Mouse (Mus musculus) heart, embryonic 10.5 days (tissue): ENCODE results near the gene H2-Ob. TPM values are rescaled to one million over a fixed set of nuclear protein-coding genes. Genes with fewer than 3 reads are reported as not detected.

Source experiments
- DNase-seq: peaks from one replicate; pipeline ENCODE4 v3.0.0-alpha.2; 2017; ENCODE audit warnings: low spot score
- H3K27ac ChIP-seq: fragments of 300-500 bp; sonication (generic); 2 replicates; pipeline ENCODE4 v1.5.1; 2016; ENCODE audit warnings: mild to moderate bottlenecking
- H3K27me3 ChIP-seq: fragments of 300-500 bp; sonication (generic); 2 replicates; pipeline ENCODE4 v1.6.1; 2016; ENCODE audit warnings: mild to moderate bottlenecking; ENCODE audit not compliant: poor library complexity, insufficient read depth, severe bottlenecking
- H3K36me3 ChIP-seq: fragments of 300-500 bp; sonication (generic); 2 replicates; pipeline ENCODE4 v1.6.1; 2016; ENCODE audit warnings: mild to moderate bottlenecking, moderate library complexity
- H3K4me1 ChIP-seq: fragments of 300-500 bp; sonication (generic); 2 replicates; pipeline ENCODE4 v1.6.1; 2016; ENCODE audit warnings: mild to moderate bottlenecking
- H3K4me3 ChIP-seq: fragments of 300-500 bp; sonication (generic); 2 replicates; pipeline ENCODE4 v1.5.1; 2016; ENCODE audit warnings: mild to moderate bottlenecking, moderate library complexity
- H3K9me3 ChIP-seq: fragments of 300-500 bp; sonication (generic); 2 replicates; pipeline ENCODE4 v1.6.1; 2016; ENCODE audit warnings: mild to moderate bottlenecking, moderate library complexity
- WGBS: fragments of 180-500 bp; shearing (Covaris S2); methylation state at CpG from one replicate; pipeline ENCODE4 v1.1.7; 2016; 5-methylcytosine and 5-hydroxymethylcytosine counted together
- polyA plus RNA-seq: library from polyadenylated mRNA; unstranded; fragments of >200 nt; fragmentation: Nextera tagmentation; extraction: Ambion mirVana; gene quantifications from 2 replicates; pipeline ENCODE4 v1.2.1, GENCODE M21; 2016

Gene H2-Ob
- polyA plus RNA-seq, 1 experiment from 2014 or later = not detected

- no peak overlapping the region for H3K27ac ChIP-seq
- no peak for DNase-seq
- WGBS = 62% methylated on average over 7 of the region's 7 CpGs
- H3K9me3 ChIP-seq = no peaks in the 10 kb centered on the region
- H3K27me3 ChIP-seq = peaks cover 92% of the 10 kb centered on the region
- no peaks in the 10 kb centered on the region for H3K36me3 ChIP-seq
- no peak overlapping the region for H3K4me3 ChIP-seq
- peaks cover 28% of the 10 kb centered on the region for H3K4me1 ChIP-seq
These were observed 37.1 kb upstream of the H2-Ob start for GRCm38 (mm10) chr17:34201506-34202055.

GRCm38 (mm10) chr17:34202760-34203442 is 35.8 kb upstream of the H2-Ob start:
- DNase-seq = no peak
- Histone ChIP-seq H3K36me3 (no peaks in the 10 kb centered on the region), H3K27me3 (peaks cover 88% of the 10 kb centered on the region), H3K4me1 (peaks cover 20% of the 10 kb centered on the region), H3K27ac (no peak overlapping the region), H3K9me3 (no peaks in the 10 kb centered on the region), H3K4me3 (no peak overlapping the region)
- WGBS = 78% methylated on average over 4 of the region's 4 CpGs

GRCm38 (mm10) chr17:34203444-34203843 is 35.3 kb upstream of the H2-Ob start, which contains the start of gene Tap2:
Gene Tap2 (plus strand): TSS chr17:34203527.
- DNase-seq = no peak
- Histone ChIP-seq H3K4me3 (peak within 1 kb of the TSS; percentile 85), H3K27ac (peak within 1 kb of the TSS; percentile 69; the same call in 1 of the 2 replicates), H3K27me3 (peaks cover 88% of the 10 kb centered on the region), H3K9me3 (no peaks in the 10 kb centered on the region), H3K36me3 (no peaks in the 10 kb centered on the region), H3K4me1 (peaks cover 15% of the 10 kb centered on the region)
- 65% methylated on average over 5 of the region's 5 CpGs for WGBS

DNA sequence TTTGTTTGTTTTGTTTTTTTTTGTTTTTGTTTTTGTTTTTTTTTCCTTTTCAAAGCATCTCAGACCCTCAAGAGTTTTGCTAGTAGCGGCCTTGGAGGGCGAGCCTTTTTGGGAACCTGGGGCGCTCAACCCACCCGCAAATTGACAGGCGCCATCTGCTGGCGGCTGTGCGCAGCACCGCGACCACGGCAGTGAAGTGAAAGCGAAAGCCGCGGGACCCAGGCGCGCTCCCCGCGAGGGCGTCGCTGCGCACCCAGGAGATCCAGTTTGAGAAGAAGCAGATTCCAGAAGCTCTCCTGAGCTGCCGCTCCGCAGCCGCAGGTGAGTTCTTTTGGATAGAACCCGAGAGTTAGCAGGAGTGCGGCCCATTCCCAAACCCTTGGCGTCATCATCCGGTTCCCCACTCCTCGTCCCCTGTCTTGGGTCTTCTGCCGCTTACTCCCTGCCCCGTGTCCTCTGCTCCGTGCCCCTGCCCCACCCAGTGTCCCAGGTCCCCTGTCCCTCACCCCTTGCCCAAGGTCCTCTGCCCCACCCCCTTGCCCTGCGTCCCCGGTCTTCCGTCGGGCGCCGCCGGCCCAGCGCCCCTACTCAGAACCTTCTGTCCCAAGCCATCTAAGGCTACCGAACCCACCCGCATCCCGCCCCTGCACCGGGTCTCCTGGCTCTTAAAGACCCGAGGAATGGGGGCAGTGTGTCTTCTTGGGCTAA is 34.2 kb upstream of the H2-Ob start:
- Histone ChIP-seq H3K27me3 (peaks cover 88% of the 10 kb centered on the region), H3K27ac (peak overlapping the region; percentile 69; the same call in 1 of the 2 replicates), H3K9me3 (no peaks in the 10 kb centered on the region), H3K36me3 (no peaks in the 10 kb centered on the region), H3K4me3 (peak overlapping the region; percentile 85), H3K4me1 (peaks cover 13% of the 10 kb centered on the region)
- 1% methylated on average over 44 of the region's 44 CpGs for WGBS
- peak; percentile 89 for DNase-seq

DNA sequence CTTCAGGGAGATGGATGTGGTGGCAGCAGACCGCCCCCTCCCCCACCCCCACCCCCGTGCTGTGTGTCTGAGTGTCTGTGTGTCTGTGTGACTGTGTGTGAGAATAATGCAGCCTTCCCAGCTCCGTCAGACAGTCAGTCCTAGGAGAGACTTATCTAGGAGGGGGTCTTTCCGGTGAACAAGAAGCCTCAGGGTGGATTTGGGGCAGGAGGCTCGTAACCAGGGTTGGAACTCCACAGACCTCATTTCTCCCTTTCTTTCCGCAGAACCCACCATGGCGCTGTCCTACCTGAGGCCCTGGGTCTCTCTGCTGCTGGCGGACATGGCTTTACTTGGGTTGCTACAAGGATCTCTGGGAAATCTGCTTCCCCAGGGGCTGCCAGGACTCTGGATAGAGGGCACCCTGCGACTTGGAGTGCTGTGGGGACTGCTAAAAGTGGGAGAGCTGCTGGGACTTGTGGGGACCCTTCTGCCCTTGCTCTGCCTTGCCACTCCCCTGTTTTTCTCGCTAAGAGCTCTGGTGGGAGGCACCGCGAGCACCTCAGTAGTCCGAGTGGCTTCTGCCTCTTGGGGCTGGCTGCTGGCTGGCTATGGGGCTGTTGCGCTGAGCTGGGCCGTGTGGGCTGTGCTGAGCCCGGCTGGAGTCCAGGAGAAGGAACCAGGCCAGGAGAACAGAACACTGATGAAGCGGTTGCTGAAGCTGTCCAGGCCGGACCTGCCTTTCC is 33.5 kb upstream of the H2-Ob start:
- DNase-seq = no peak
- Histone ChIP-seq H3K36me3 (no peaks in the 10 kb centered on the region), H3K4me1 (peaks cover 13% of the 10 kb centered on the region), H3K27ac (peak overlapping the region; percentile 69; the same call in 1 of the 2 replicates), H3K9me3 (no peaks in the 10 kb centered on the region), H3K4me3 (peak overlapping the region; percentile 85), H3K27me3 (peaks cover 86% of the 10 kb centered on the region)
- 9% methylated on average over 18 of the region's 18 CpGs for WGBS

DNA sequence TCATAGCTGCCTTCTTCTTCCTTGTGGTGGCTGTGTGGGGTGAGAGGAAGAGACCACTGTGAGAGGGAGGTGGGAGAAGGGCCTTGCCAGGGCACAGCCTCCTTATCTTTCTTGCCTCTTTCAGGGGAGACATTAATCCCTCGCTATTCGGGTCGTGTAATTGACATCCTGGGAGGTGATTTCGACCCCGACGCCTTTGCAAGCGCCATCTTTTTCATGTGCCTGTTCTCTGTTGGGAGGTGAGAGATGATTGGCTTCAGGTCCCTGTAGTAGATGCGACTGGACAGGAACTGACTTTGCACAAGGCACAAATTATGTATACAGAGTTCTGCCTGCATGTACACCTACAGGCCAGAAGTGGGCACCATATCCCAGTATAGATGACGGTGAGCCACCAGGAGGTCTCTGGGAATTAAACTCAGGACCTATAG is 32.9 kb upstream of the H2-Ob start:
- Histone ChIP-seq H3K4me3 (peak overlapping the region; percentile 85; the same call in 1 of the 2 replicates), H3K4me1 (peaks cover 13% of the 10 kb centered on the region), H3K27me3 (peaks cover 86% of the 10 kb centered on the region), H3K9me3 (no peaks in the 10 kb centered on the region), H3K36me3 (no peaks in the 10 kb centered on the region), H3K27ac (no peak overlapping the region)
- WGBS = 17% methylated on average over 9 of the region's 9 CpGs
- DNase-seq = no peak

GRCm38 (mm10) chr17:34206731-34207130 is 32.0 kb upstream of the H2-Ob start:
- H3K4me1 ChIP-seq = peaks cover 15% of the 10 kb centered on the region
- DNase-seq = no peak
- H3K27me3 ChIP-seq = peaks cover 86% of the 10 kb centered on the region
- no peaks in the 10 kb centered on the region for H3K9me3 ChIP-seq
- H3K27ac ChIP-seq = no peak overlapping the region
- 84% methylated on average over 5 of the region's 5 CpGs for WGBS
- H3K36me3 ChIP-seq = no peaks in the 10 kb centered on the region
- H3K4me3 ChIP-seq = no peak overlapping the region

DNA sequence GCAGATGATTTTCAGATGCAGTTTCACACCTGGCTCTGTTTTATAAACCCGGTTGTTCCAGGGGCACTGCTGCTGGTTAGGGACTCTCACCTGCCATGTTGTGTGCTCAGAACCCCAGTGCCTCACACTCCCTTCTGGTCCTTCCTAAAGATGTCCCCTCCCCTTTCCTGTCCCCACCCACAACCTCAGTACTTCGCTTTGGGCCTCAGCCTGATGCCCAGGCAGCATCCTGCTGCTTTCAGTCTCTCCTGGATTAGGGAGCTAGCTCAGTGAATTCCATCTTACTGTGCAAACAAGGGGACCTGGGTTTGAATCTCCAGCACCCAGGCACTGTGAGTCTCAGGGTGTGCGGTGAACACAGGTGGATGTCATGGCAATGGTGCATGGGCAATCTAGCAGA is 31.2 kb upstream of the H2-Ob start:
- no peaks in the 10 kb centered on the region for H3K9me3 ChIP-seq
- peaks cover 91% of the 10 kb centered on the region for H3K27me3 ChIP-seq
- no peak for DNase-seq
- H3K27ac ChIP-seq = no peak overlapping the region
- peaks cover 19% of the 10 kb centered on the region for H3K4me1 ChIP-seq
- H3K4me3 ChIP-seq = no peak overlapping the region
- H3K36me3 ChIP-seq = no peaks in the 10 kb centered on the region
- WGBS = 53% methylated on average over 3 of the region's 3 CpGs

DNA sequence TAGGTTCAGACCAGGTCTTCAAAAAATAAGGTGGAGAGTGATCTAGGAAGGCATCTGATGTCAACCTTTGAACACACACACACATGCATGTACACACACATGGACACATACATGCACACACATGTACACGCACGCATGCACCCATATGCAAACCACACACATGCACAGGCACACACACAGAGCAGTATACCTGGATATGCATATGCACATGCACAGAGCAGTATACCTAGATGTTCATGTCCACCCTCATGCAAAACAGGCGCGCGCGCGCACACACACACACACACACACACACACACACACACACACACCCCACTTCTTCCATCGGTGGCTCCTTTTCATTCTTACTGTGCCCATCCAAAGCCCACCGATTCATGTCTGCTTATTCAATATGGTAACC is 30.8 kb upstream of the H2-Ob start:
- H3K36me3 ChIP-seq = no peaks in the 10 kb centered on the region

GRCm38 (mm10) chr17:34208421-34208820 is 30.3 kb upstream of the H2-Ob start:
- H3K27ac ChIP-seq = no peak overlapping the region
- DNase-seq = no peak
- H3K4me3 ChIP-seq = no peak overlapping the region
- H3K36me3 ChIP-seq = no peaks in the 10 kb centered on the region
- peaks cover 19% of the 10 kb centered on the region for H3K4me1 ChIP-seq
- WGBS = 19% methylated on average over 10 of the region's 10 CpGs
- no peaks in the 10 kb centered on the region for H3K9me3 ChIP-seq
- H3K27me3 ChIP-seq = peaks cover 91% of the 10 kb centered on the region

More for the DNA sequence above, 30.8 kb upstream of the H2-Ob start:
- Histone ChIP-seq H3K4me3 (no peak overlapping the region), H3K27ac (no peak overlapping the region), H3K9me3 (no peaks in the 10 kb centered on the region), H3K27me3 (peaks cover 91% of the 10 kb centered on the region), H3K4me1 (peaks cover 19% of the 10 kb centered on the region)
- WGBS = 95% methylated on average over 9 of the region's 9 CpGs
- no peak for DNase-seq

DNA sequence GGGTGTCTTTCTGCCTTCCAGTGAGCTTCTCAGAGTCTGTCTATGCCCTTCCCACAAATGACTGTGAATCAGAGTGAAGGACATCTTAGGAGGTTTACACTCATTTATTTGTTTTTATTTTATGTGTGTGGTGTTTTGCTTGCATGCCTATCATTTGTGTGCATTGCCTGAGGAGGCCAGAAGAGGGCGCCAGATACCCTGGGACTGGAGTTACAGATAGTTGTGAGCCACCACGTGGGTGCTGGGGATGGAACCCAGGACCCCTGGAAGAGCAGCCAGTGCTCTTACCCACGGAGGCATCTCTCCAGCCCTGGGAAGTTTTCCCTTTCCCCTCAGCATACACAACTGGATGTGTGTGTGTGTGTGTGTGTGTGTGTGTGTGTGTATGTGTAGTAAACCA is 29.0 kb upstream of the H2-Ob start:
- Histone ChIP-seq H3K4me1 (peaks cover 16% of the 10 kb centered on the region), H3K27ac (no peak overlapping the region), H3K4me3 (no peak overlapping the region), H3K9me3 (no peaks in the 10 kb centered on the region), H3K36me3 (no peaks in the 10 kb centered on the region), H3K27me3 (peaks cover 93% of the 10 kb centered on the region)
- no peak for DNase-seq
- WGBS = 45% methylated on average over 3 of the region's 3 CpGs

DNA sequence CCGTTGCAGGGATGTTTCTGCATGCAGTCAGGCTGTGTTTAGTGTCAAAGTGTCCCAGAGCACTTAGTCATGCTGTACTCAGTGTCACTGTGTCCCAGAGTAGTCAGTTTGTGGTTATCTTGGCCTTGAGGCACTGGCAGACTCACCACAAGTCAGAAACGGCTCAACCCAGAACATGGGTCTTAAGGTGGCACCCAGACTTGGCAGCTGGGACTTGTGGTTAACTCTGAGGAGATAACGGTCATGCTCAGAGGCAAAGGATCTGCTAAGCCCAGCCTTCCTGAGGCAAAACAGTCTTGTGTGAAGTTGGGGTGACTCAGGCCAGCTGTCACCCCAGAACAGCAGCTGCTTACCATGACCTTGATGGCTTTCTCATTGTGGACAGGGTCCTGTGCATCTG is 28.1 kb upstream of the H2-Ob start:
- H3K27me3 ChIP-seq = peaks cover 93% of the 10 kb centered on the region
- H3K27ac ChIP-seq = no peak overlapping the region
- H3K4me1 ChIP-seq = peaks cover 7% of the 10 kb centered on the region; the same call in 1 of the 2 replicates
- DNase-seq = no peak
- H3K4me3 ChIP-seq = no peak overlapping the region
- no peaks in the 10 kb centered on the region for H3K9me3 ChIP-seq
- 62% methylated on average over 3 of the region's 3 CpGs for WGBS
- no peaks in the 10 kb centered on the region for H3K36me3 ChIP-seq
